Mouse (Mus musculus) frontal cortex, postnatal 10 days (tissue): ENCODE measurements around the gene Gabra1.

Experiments
- DNase-seq, 2 experiments: peaks; one replicate each; pipeline ENCODE4 v3.0.0; 2022; ENCODE audit warnings: low spot score in 2 of 2, mixed read lengths in 1 of 2

Gene Gabra1

DNA sequence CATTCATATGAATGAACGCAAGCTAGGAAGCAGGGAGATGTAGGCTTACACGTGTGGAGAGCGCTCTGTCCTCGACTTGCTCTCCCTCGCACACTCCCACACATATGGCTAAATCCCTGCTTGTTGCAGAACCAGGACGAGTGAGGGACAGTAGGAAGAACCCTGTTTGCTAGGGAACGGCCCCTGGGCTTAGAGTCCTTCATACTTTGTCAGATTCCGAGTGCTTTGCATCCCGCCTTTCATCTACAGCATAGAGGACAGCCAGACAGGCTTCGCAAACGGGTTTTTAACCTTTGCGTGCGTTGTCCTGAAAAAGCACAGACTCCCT is at the start of gene Gabra1:
Gabra1 (minus strand) TSS at position 106 of the 328 bp plus-strand sequence.
- peak; percentile 19 to 26 for DNase-seq

- DNase-seq = peak; percentile 36 to 43
Measured at GRCm38 (mm10) chr11:42181973-42182824, 531 bp downstream of the Gabra1 start.

GRCm38 (mm10) chr11:42181426-42181825 is 1.3 kb downstream of the Gabra1 start:
- DNase-seq = no peak

DNA sequence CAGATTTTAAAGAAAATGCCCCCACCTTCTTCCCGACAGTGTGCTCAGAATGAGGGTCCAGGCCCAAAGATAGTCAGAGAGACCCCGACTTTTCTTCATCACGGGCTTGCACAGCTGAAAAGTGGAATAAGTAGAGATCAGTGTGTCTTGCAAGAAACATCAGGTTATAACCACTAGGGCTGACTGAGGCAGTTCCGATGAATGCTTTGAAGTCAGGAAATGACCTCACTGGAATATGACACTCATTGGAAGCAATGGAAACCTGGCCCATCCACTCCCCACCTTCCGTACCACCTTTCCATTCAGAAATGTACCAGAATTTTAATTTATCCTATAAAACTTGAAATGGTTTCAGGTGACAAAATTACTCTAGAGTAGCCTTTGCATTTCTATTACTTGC is 3.2 kb downstream of the Gabra1 start:
- DNase-seq = no peak

GRCm38 (mm10) chr11:42178296-42178695 is 4.4 kb downstream of the Gabra1 start:
- DNase-seq = no peak

- DNase-seq = no peak
Measured at GRCm38 (mm10) chr11:42151396-42151795, 31.3 kb downstream of the Gabra1 start.

- no peak for DNase-seq
Measured at GRCm38 (mm10) chr11:42116931-42117330, 65.8 kb downstream of the Gabra1 start.

DNA sequence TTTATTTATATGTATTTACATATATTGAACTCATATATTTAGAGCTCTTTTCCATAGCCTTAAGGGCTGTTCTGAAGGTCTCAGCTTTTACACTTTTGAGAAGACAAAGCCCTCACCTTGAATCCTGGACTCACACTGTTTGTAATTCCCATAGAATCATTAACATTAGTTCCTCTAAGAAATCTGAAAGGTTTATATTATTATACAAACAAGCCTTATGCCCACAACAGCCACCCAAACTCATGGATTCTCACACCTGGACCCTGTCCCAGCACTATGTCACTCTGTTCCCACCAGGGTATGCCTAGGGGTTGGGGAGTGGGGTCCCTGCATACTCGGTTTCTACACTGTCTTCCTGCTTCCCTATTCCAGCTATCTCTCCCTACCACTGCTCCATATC is 72.7 kb downstream of the Gabra1 start:
- no peak for DNase-seq

- DNase-seq = no peak
Measured at GRCm38 (mm10) chr11:42109627-42110026, 73.1 kb downstream of the Gabra1 start.

GRCm38 (mm10) chr11:42095556-42095955 is 87.2 kb downstream of the Gabra1 start:
- DNase-seq = no peak
